Mouse (Mus musculus): ENCODE measurements around the gene Fxyd7.

DNA sequence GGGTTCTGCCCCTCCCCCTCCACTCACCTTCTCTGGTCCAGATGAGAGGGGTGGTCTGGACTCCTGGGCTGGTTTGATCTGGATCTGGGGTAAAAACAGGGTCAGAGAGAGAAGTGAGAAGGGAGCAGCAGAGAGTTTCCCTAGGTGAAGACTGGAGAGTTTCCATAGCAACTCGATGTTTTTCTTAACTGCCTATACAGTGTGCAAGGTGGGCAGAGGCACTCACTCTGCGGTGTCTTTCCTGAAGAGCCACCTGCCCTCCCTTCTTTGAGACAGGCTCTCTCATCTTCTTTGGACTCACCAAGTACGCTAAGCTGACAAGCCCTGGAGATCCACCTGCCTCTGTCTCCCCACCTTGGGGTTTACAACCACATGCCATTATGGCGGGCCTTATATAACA, 12.3 kb downstream of the Fxyd7 start:
- TF ChIP-seq CTCF (IDR thresholded peaks at IDR 0.05; ENCODE audit: insufficient read depth, low read depth, low read length): no peak
- TF ChIP-seq POLR2A (IDR thresholded peaks at IDR 0.05; ENCODE audit: insufficient read depth, low read depth, low read length): no peak
